Mouse (Mus musculus) kidney, embryonic 15.5 days (tissue): ENCODE data around the gene Map3k13. TPM values are rescaled to one million over a fixed set of nuclear protein-coding genes. Genes with fewer than 3 reads are reported as not detected.

Source experiments
- ATAC-seq: fragments of 200-750 bp; cut with Nextera tagmentation; replicated peaks from 2 replicates; pipeline ENCODE4 v1.8.0; 2017; ENCODE audit warnings: moderate TSS enrichment; ENCODE audit not compliant: low FRiP score
- H3K27ac ChIP-seq: fragments of 300-500 bp; sonication (generic); 2 replicates; pipeline ENCODE4 v1.5.1; 2015; ENCODE audit warnings: mild to moderate bottlenecking, inconsistent platforms
- H3K27me3 ChIP-seq: fragments of 300-500 bp; sonication (generic); 2 replicates; pipeline ENCODE4 v1.6.1; 2015; ENCODE audit warnings: inconsistent platforms
- H3K36me3 ChIP-seq: fragments of 300-500 bp; sonication (generic); 2 replicates; pipeline ENCODE4 v1.6.1; 2015; ENCODE audit warnings: inconsistent platforms
- H3K4me1 ChIP-seq: fragments of 300-500 bp; sonication (generic); 2 replicates; pipeline ENCODE4 v1.6.1; 2015; ENCODE audit warnings: inconsistent platforms
- H3K4me2 ChIP-seq: fragments of 300-500 bp; sonication (generic); 2 replicates; pipeline ENCODE4 v1.6.1; 2015; ENCODE audit warnings: moderate library complexity, mild to moderate bottlenecking, inconsistent platforms
- H3K4me3 ChIP-seq: fragments of 300-500 bp; sonication (generic); replicated peaks from 2 replicates; pipeline ENCODE4 v1.5.1; 2015; ENCODE audit warnings: mild to moderate bottlenecking, inconsistent platforms
- H3K9ac ChIP-seq: fragments of 300-500 bp; sonication (generic); 2 replicates; pipeline ENCODE4 v1.6.1; 2015; ENCODE audit warnings: mild to moderate bottlenecking, inconsistent platforms
- H3K9me3 ChIP-seq: fragments of 300-500 bp; sonication (generic); replicated peaks from 2 replicates; pipeline ENCODE4 v1.6.1; 2016; ENCODE audit warnings: inconsistent platforms
- WGBS: fragments of 180-500 bp; shearing (Covaris S2); methylation state at CpG from one replicate; pipeline ENCODE4 v1.1.7; 2015; ENCODE audit warnings: mixed read lengths; 5-methylcytosine and 5-hydroxymethylcytosine counted together
- polyA plus RNA-seq: library from polyadenylated mRNA; unstranded; fragments of >200 nt; fragmentation: Nextera tagmentation; extraction: Ambion mirVana; gene quantifications from 2 replicates; pipeline ENCODE4 v1.2.1, GENCODE M21; 2015

Map3k13 gene
- polyA plus RNA-seq, 1 experiment from 2014 or later: 0.73 TPM

DNA sequence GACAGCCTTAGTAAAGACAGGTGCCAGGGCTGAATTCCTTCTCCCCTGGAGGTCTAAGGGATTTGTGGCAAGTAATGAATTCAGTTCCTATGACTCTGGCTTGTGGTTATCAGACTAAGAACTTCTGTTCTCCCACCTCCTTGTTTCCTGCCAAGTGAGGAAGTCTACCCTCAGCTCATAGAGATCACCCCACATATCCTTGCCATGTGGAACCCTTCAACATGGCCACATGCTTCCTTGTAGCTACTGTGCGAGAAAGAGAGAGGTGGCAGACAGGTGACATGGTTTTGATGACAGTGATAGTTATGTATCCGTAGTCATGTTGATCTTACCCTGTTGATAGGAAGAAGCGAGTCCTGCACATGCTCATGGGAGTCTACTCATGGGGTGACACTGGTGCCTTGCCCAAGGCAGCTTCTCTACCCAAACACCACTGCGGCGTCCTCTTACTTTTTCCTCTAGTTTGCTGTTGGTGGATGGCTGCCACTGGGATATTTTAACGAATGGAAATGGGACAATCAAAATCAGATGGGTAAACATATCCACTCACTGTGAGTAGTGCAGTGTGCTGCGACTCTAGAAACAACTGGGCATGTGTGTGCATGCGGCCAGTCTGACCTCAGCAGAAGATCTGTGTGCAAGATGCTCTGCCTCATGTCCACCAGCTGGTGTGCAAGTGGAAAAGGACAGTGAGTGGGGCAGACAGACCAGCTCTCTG lies 40.9 kb downstream of the Map3k13 start:
- ATAC-seq: no peak
- no peaks in the 10 kb centered on the region for H3K36me3 ChIP-seq
- no peaks in the 10 kb centered on the region for H3K9me3 ChIP-seq
- H3K9ac ChIP-seq: 0 out of 2 replicates have a peak overlapping the region, but pooled peaks have one; percentile 1
- no peak overlapping the region for H3K4me3 ChIP-seq
- peaks cover 8% of the 10 kb centered on the region; the same call in 1 of the 2 replicates for H3K4me1 ChIP-seq
- 80% methylated on average over 8 of the region's 8 CpGs for WGBS
- H3K27ac ChIP-seq: no peak overlapping the region
- H3K4me2 ChIP-seq: no peak overlapping the region
- H3K27me3 ChIP-seq: no peaks in the 10 kb centered on the region

DNA sequence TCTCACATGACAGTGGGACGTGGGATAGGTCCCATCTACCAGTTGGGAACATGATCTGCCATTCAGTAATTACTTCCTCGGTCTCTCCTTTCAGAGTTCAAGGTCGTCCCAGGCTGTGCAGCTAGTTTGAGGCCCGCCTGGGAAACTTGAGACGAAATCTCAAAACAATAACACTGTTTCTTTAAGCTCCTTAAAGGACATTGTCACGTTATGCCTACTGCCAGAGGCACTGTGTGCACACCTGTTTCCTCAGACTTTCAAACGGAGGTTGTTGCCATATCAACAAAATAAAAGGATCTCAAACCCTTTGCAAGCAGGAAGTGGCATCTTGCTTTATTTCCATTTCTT lies 41.4 kb downstream of the Map3k13 start:
- Histone ChIP-seq H3K4me3 (no peak overlapping the region), H3K27ac (no peak overlapping the region), H3K4me2 (no peak overlapping the region), H3K9me3 (no peaks in the 10 kb centered on the region), H3K9ac (0 out of 2 replicates have a peak overlapping the region, but pooled peaks have one; percentile 1), H3K27me3 (no peaks in the 10 kb centered on the region), H3K36me3 (no peaks in the 10 kb centered on the region), H3K4me1 (peaks cover 8% of the 10 kb centered on the region; the same call in 1 of the 2 replicates)
- 0 out of 2 replicates have a peak, but pooled peaks have one; percentile 33 for ATAC-seq
- 19% methylated on average over 7 of the region's 7 CpGs for WGBS

DNA sequence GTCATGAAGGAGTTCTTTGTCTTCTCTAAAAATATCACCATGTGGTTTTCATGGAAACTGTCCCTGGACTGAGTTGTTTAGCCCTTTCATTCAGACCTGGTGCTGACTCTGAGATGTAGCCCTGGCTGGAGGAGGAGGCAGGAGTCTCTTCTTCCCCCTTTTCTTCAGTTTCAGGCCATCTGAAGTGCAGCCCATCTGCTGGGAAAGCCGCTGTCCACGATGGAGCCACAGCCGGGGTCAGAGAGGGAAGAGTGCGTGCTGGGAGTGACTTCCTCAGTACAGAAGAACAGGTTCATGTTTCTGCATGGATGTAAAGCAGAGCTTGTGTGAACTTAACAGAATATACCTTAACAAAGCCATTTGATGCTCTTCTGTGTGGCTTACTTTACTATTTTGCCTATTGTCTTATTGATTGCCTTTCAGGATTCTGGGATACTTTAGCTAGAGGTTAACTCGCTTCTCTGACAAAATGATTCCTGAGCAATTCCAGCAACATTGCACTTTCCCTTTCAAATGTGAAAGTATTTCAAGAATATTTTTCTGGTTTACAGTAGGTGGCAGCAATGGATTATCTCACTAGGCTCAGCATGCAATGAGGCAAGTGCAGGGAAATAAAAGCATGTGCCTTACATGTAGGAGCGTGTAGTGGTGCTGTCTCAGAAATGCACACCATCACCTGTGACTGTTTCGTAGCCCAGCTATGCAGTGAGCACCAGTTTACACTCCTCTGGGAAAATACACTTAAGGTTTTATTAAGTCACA lies 42.3 kb downstream of the Map3k13 start:
- no peak for ATAC-seq
- H3K27me3 ChIP-seq: no peaks in the 10 kb centered on the region
- H3K4me2 ChIP-seq: no peak overlapping the region
- WGBS: 40% methylated on average over 7 of the region's 7 CpGs
- H3K4me3 ChIP-seq: no peak overlapping the region
- H3K9ac ChIP-seq: no peak overlapping the region
- H3K36me3 ChIP-seq: no peaks in the 10 kb centered on the region
- H3K9me3 ChIP-seq: no peaks in the 10 kb centered on the region
- H3K27ac ChIP-seq: no peak overlapping the region
- peaks cover 8% of the 10 kb centered on the region; the same call in 1 of the 2 replicates for H3K4me1 ChIP-seq

DNA sequence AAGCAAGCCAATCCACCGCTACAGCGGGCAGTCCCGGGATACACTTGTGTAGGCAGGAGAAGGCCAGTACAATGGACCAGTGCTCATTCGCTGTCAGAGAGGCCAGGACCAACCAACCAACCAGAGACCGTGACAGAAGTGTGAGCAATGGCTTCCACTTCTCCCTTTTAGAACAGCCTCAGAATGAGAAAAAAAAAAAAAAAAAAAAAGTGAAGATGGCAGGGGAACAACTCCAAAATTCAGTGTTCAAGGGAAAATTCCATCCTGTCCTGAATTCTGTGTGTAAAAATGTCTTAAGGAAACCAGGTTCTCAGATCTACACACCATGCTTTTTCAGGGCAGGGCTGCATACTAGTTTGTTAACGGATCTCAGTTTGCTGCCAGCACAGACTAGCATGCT lies 43.5 kb downstream of the Map3k13 start:
- ATAC-seq: no peak

DNA sequence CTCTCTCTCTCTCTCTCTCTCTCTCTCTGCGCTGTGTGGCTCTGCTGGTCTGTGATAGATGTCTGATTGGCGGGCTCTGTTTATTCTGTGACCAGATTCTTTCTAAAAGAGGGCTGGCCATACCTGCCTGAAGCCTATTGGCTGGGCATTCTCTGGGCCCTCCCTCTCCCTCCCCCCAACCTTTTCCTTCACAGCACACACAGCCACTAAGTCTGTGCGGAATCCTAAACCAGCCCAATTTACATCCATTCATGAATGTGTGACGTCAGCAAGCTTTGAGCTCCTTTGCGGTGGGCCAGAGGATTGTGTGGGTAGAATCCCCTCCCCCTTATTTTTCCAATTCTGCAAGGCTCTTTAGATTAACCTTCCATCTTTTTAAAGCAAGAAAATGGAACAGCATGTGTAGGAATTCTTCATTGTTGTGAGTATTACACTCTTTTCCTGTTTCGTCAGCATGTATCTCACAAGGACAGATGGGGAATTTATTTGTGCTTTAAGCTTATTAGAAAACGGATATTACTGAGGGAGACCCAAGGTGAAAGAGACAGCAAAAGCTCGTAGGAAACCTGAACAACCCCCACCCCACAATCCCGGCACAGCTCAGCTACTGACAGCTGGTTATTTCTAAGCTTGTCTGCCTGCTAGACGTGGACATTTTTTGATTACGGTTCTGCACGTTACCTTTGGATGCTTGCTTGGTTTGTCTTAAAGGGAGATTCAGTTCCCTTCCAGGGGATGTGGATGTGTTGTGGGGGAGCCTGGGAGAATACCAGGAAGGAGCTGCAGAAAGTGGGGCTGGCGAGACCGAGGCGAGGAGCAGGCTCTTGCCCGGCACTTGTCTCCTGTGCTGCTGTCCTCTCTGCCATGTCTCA lies 51.9 kb downstream of the Map3k13 start:
- under 1% methylated on average over 16 of the region's 16 CpGs for WGBS
- Histone ChIP-seq H3K9ac (peak overlapping the region; percentile 46; the same call in 1 of the 2 replicates), H3K9me3 (no peaks in the 10 kb centered on the region), H3K27me3 (no peaks in the 10 kb centered on the region; the same call in 1 of the 2 replicates), H3K4me2 (peak overlapping the region; percentile 75), H3K4me3 (peak overlapping the region; percentile 51), H3K27ac (peak overlapping the region; percentile 43; the same call in 1 of the 2 replicates), H3K36me3 (no peaks in the 10 kb centered on the region), H3K4me1 (no peaks in the 10 kb centered on the region)
- peak; percentile 100 for ATAC-seq

More for the DNA sequence above, 43.5 kb downstream of the Map3k13 start:
- Histone ChIP-seq H3K9me3 (no peaks in the 10 kb centered on the region), H3K4me1 (peaks cover 8% of the 10 kb centered on the region; the same call in 1 of the 2 replicates), H3K27ac (no peak overlapping the region), H3K4me2 (no peak overlapping the region), H3K9ac (no peak overlapping the region), H3K27me3 (no peaks in the 10 kb centered on the region), H3K36me3 (no peaks in the 10 kb centered on the region), H3K4me3 (no peak overlapping the region)
- WGBS: 84% methylated on average over 6 of the region's 6 CpGs

DNA sequence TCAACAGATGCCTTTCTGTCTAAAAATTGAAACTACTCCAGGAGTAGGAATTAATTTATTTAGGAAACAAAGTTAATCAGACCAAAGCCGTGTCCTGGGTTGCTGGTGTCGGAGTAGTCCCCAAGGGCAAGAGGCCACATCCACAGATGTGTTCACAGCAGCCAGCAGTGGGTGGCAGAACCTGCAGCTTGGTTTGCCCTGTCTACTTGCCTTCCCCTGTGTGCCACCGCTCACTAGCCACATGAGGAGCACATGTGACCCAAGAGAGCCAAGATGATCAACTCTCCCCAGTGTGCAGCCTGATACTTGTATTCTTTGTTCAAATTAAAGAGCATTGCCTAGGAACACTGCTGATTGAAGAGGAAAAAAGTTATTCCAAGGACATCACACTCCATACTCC lies 54.3 kb downstream of the Map3k13 start:
- Histone ChIP-seq H3K36me3 (no peaks in the 10 kb centered on the region), H3K27ac (no peak overlapping the region), H3K27me3 (no peaks in the 10 kb centered on the region; the same call in 1 of the 2 replicates), H3K4me3 (no peak overlapping the region), H3K4me2 (no peak overlapping the region), H3K9ac (no peak overlapping the region), H3K9me3 (no peaks in the 10 kb centered on the region), H3K4me1 (no peaks in the 10 kb centered on the region)
- no peak for ATAC-seq
- WGBS: 82% methylated on average over 3 of the region's 3 CpGs

DNA sequence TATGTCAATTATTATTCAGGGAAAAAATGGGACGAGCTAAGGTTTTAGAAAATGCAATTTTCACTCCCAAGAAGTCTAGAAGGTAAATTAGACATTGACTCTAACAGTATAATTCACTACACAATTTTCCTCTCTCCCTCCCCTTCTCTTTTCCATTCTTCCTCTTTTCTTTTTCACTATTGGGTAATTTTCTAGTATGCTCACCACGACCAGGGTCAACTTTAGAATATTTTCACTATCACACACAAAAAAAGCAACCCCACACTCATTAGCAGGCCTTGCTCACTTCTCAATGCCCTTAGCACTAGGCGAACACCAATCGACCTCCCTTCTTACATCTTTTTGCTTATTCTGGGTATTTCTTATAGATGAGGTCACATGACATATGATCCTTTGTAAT lies 54.7 kb downstream of the Map3k13 start:
- H3K4me2 ChIP-seq: no peak overlapping the region
- no peak overlapping the region for H3K27ac ChIP-seq
- no peaks in the 10 kb centered on the region for H3K36me3 ChIP-seq
- H3K9me3 ChIP-seq: no peaks in the 10 kb centered on the region
- no peak overlapping the region for H3K9ac ChIP-seq
- no peaks in the 10 kb centered on the region for H3K4me1 ChIP-seq
- no peak for ATAC-seq
- H3K4me3 ChIP-seq: no peak overlapping the region
- 88% methylated on average over 4 of the region's 4 CpGs for WGBS
- H3K27me3 ChIP-seq: no peaks in the 10 kb centered on the region; the same call in 1 of the 2 replicates

DNA sequence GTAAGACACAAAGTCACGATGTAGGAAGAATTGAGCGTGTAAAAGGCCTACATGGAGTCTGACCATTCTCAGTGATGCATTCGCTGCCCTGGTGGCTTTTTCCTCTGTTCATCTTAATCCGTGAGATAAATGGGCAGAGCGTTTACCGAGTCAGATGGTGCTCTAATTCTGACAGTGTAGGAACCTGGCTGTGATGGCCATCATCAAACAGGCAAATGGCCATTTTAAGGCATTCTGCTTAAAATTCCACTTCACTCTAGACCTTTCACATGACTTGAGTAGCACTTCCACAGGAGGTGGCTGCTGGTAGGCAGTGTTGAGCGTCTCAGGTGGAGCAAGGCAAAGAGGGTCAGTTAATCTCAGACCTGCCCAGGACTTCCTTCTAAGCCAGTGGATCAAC lies 58.2 kb downstream of the Map3k13 start:
- ATAC-seq: no peak
- 91% methylated on average over 7 of the region's 7 CpGs for WGBS

DNA sequence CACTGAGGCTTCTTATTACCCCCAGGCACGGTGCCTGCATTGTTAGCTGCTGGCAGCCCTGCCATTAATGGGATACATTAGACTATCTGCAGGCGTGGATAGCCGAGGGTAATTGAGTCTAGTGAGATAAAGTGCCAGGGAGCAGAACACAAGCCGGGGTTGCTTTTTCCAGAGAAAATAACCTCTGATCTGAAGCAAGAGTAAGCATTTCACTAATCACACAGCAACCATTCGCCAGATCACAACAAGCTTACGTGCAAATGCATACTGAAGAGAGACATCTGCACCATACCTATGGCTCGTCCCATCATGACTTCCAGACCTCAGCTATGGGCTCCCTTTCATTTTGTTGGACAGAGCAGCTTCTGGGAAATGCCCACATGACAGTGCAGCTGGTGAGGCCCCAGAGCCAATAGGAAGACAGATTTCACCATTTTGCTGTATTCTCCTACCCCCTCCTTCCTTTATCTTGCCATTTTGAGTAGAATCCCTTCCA lies 59.3 kb downstream of the Map3k13 start:
- 64% methylated on average over 7 of the region's 7 CpGs for WGBS
- no peak overlapping the region for H3K27ac ChIP-seq
- no peak overlapping the region for H3K4me2 ChIP-seq
- H3K4me3 ChIP-seq: no peak overlapping the region
- ATAC-seq: no peak
- H3K4me1 ChIP-seq: no peaks in the 10 kb centered on the region
- no peaks in the 10 kb centered on the region for H3K36me3 ChIP-seq
- no peaks in the 10 kb centered on the region for H3K9me3 ChIP-seq
- H3K9ac ChIP-seq: no peak overlapping the region
- H3K27me3 ChIP-seq: no peaks in the 10 kb centered on the region; the same call in 1 of the 2 replicates

More for the DNA sequence above, 58.2 kb downstream of the Map3k13 start:
- Histone ChIP-seq H3K9me3 (no peaks in the 10 kb centered on the region), H3K4me1 (no peaks in the 10 kb centered on the region), H3K36me3 (no peaks in the 10 kb centered on the region), H3K27me3 (no peaks in the 10 kb centered on the region; the same call in 1 of the 2 replicates), H3K4me2 (no peak overlapping the region), H3K4me3 (no peak overlapping the region), H3K9ac (no peak overlapping the region), H3K27ac (no peak overlapping the region)

DNA sequence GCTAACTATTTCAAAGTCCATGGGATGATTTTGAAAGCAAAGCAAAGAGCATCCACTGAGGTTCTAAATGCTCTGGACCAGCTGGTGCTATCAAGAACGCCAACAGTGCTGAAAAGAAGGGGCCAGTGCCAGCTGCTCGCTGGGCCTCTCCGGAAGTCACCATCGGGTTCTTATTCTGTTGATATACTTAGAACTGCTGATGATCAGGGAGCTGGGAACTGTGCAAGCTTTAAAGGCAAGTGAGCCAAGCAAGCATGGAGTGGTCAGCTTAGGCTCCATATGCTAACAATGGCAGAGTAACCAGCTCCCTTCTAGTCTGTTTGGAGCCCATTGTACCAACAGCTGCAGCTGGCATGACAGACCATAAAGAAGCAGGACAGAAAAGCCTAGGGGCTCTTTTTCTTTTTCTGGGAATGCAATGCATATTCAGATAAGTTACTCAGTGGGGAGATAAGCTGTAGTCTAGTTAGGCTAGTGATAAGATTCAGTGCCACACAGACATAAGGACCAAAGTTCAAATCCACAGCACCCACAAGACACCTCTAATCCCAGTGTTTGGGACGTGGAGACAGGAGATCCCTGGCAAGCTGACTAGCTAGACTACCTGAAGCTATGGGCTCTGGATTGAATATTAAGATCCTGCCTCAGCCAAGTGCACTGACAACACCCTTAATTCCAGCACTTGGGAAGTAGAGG lies 60.6 kb downstream of the Map3k13 start:
- ATAC-seq: no peak
- Histone ChIP-seq H3K9me3 (no peaks in the 10 kb centered on the region), H3K4me2 (no peak overlapping the region), H3K4me1 (no peaks in the 10 kb centered on the region), H3K27ac (no peak overlapping the region), H3K4me3 (no peak overlapping the region), H3K9ac (no peak overlapping the region), H3K36me3 (no peaks in the 10 kb centered on the region), H3K27me3 (no peaks in the 10 kb centered on the region)
- WGBS: 93% methylated on average over 5 of the region's 5 CpGs

DNA sequence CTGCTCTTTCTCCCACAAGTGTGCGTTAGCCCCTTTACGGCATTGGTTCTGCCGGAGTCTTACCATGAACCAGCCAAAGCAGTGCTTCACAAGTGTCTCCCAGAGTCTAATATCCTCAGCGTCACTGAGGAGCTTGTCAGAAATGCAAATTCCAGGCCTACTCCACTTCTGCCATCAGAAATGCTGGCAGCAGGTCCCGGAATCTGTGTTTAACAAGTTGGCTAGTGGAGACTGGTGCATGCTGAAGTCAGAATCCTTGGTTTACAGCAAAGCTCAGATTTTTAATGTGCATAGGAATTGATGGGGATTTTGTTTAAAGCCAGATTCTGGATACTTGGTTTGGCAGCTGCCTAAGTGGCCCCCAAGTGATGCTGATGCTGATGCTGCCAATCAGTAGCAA lies 62.0 kb downstream of the Map3k13 start:
- no peak overlapping the region for H3K4me3 ChIP-seq
- ATAC-seq: no peak
- H3K4me1 ChIP-seq: no peaks in the 10 kb centered on the region
- H3K27me3 ChIP-seq: no peaks in the 10 kb centered on the region
- WGBS: 83% methylated on average over 5 of the region's 5 CpGs
- H3K4me2 ChIP-seq: no peak overlapping the region
- H3K36me3 ChIP-seq: no peaks in the 10 kb centered on the region
- no peaks in the 10 kb centered on the region for H3K9me3 ChIP-seq
- no peak overlapping the region for H3K9ac ChIP-seq
- no peak overlapping the region for H3K27ac ChIP-seq
